Mouse (Mus musculus): ENCODE results near the gene Gm10320. TPM values are rescaled to one million over a fixed set of nuclear protein-coding genes. Genes with fewer than 3 reads are reported as not detected.

Gm10320 gene
- polyA plus RNA-seq, 1 experiment from 2014 or later, result 1.4 TPM

- Histone ChIP-seq H3K9me3 (ENCODE audit: control insufficient read depth, low read length) (no peaks in the 10 kb centered on the region; the same call in 1 of the 2 replicates), H3K27ac (replicated peaks; ENCODE audit: low read depth, low read length) (no peak overlapping the region), H3K4me2 (ENCODE audit: low read depth, severe bottlenecking) (no peak overlapping the region), H3K4me3 (ENCODE audit: low read depth, low read length) (no peak overlapping the region), H3K36me3 (ENCODE audit: control insufficient read depth, insufficient read depth, low read length) (no peaks in the 10 kb centered on the region), H3K9ac (ENCODE audit: low read length) (no peak overlapping the region), H3K4me1 (ENCODE audit: control insufficient read depth, insufficient read depth, low read length) (no peaks in the 10 kb centered on the region), H3K27me3 (ENCODE audit: control insufficient read depth, insufficient read depth, low read length) (no peaks in the 10 kb centered on the region)
- ATAC-seq (ENCODE audit: insufficient number of reproducible peaks, low FRiP score, low TSS enrichment, low read depth), result no peak
- 58% methylated on average over 4 of the region's 4 CpGs for WGBS
- DNase-seq (ENCODE audit: low spot score), result no peak
Observed at GRCm38 (mm10) chr13:98453146-98453545, 38.7 kb downstream of the Gm10320 start.

DNA sequence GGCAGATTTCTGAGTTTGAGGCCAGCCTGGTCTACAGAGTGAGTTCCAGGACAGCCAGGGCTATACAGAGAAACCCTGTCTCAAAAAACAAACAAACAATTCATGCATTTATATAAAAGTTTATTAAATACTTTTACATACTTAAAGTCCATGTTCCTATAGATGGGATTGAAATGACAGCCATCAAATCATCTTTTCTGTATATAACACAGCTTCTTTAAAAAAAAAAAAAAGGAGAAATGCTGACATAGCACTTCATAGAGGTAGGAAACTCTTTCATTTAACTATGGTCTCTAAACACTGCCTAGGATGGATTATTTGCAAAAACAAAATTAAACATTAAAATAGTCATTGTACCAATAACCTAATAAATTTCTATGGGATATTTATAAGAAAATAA, 43.1 kb downstream of the Gm10320 start:
- no peak overlapping the region for H3K4me2 ChIP-seq (ENCODE audit: low read depth, severe bottlenecking)
- no peaks in the 10 kb centered on the region for H3K36me3 ChIP-seq (ENCODE audit: control insufficient read depth, insufficient read depth, low read length)
- no peak overlapping the region for H3K9ac ChIP-seq (ENCODE audit: low read length)
- no peak for DNase-seq (ENCODE audit: low spot score)
- H3K4me1 ChIP-seq (ENCODE audit: control insufficient read depth, insufficient read depth, low read length), result no peaks in the 10 kb centered on the region
- no peak for ATAC-seq (ENCODE audit: insufficient number of reproducible peaks, low FRiP score, low TSS enrichment, low read depth)
- H3K9me3 ChIP-seq (ENCODE audit: control insufficient read depth, low read length), result no peaks in the 10 kb centered on the region; the same call in 1 of the 2 replicates
- H3K27ac ChIP-seq (replicated peaks; ENCODE audit: low read depth, low read length), result no peak overlapping the region
- H3K4me3 ChIP-seq (ENCODE audit: low read depth, low read length), result no peak overlapping the region
- H3K27me3 ChIP-seq (ENCODE audit: control insufficient read depth, insufficient read depth, low read length), result no peaks in the 10 kb centered on the region

DNA sequence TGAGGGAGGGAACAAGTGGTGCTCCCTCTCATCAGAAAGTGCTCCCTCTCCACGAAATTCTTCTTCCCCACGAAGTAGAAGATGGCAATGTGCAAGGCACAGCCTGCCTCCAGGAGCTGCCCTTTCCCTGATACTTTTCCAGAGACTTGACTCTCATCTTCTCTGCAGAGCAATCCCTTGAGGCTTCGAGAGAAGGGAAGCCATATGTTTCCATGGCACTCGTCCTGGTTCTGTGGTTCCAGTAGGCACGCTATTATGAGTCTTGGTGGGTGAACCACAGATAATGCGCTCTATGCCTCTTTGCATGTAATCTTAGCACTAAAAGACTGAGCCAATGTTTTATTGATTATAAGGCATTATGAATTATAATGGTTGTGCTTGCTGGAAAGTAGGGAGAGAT, 44.1 kb downstream of the Gm10320 start:
- no peak overlapping the region for H3K4me3 ChIP-seq (ENCODE audit: low read depth, low read length)
- no peak for ATAC-seq (ENCODE audit: insufficient number of reproducible peaks, low FRiP score, low TSS enrichment, low read depth)
- no peak overlapping the region for H3K4me2 ChIP-seq (ENCODE audit: low read depth, severe bottlenecking)
- no peaks in the 10 kb centered on the region for H3K36me3 ChIP-seq (ENCODE audit: control insufficient read depth, insufficient read depth, low read length)
- H3K27ac ChIP-seq (replicated peaks; ENCODE audit: low read depth, low read length), result no peak overlapping the region
- H3K9me3 ChIP-seq (ENCODE audit: control insufficient read depth, low read length), result no peaks in the 10 kb centered on the region; the same call in 1 of the 2 replicates
- WGBS, result 80% methylated on average over 6 of the region's 6 CpGs
- H3K27me3 ChIP-seq (ENCODE audit: control insufficient read depth, insufficient read depth, low read length), result no peaks in the 10 kb centered on the region
- no peaks in the 10 kb centered on the region for H3K4me1 ChIP-seq (ENCODE audit: control insufficient read depth, insufficient read depth, low read length)
- no peak for DNase-seq (ENCODE audit: low spot score)
- H3K9ac ChIP-seq (ENCODE audit: low read length), result no peak overlapping the region

GRCm38 (mm10) chr13:98445391-98446125, 46.2 kb downstream of the Gm10320 start:
- H3K4me1 ChIP-seq (ENCODE audit: control insufficient read depth, insufficient read depth, low read length), result no peaks in the 10 kb centered on the region
- no peaks in the 10 kb centered on the region for H3K36me3 ChIP-seq (ENCODE audit: control insufficient read depth, insufficient read depth, low read length)
- H3K4me2 ChIP-seq (ENCODE audit: low read depth, severe bottlenecking), result no peak overlapping the region
- H3K4me3 ChIP-seq (ENCODE audit: low read depth, low read length), result no peak overlapping the region
- DNase-seq (ENCODE audit: low spot score), result no peak
- no peak for ATAC-seq (ENCODE audit: insufficient number of reproducible peaks, low FRiP score, low TSS enrichment, low read depth)
- H3K9me3 ChIP-seq (ENCODE audit: control insufficient read depth, low read length), result no peaks in the 10 kb centered on the region; the same call in 1 of the 2 replicates
- H3K27me3 ChIP-seq (ENCODE audit: control insufficient read depth, insufficient read depth, low read length), result no peaks in the 10 kb centered on the region
- H3K9ac ChIP-seq (ENCODE audit: low read length), result no peak overlapping the region
- WGBS, result 95% methylated on average over 7 of the region's 7 CpGs
- no peak overlapping the region for H3K27ac ChIP-seq (replicated peaks; ENCODE audit: low read depth, low read length)

DNA sequence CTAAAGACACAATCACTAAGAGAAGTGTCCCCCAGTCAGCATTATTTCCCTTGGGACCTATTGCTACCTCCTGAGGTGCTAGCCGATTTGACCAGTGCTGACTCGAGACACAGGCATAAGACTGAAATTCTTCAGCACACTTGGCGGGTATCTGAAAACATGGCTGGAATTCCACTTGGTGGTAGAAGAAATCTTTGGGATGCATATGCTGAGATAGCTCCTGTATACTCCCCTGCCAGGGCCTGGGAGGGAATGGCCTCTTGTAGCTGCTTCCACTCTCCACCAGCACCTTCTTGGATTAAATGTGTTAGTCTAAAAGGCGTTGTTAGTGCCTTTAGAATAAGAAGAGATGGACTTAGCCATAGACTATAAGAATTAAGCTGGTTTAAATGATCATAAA, 50.8 kb downstream of the Gm10320 start:
- ATAC-seq (ENCODE audit: insufficient number of reproducible peaks, low FRiP score, low TSS enrichment, low read depth) (no peak), DNase-seq (ENCODE audit: low spot score) (no peak)
- Histone ChIP-seq H3K27ac (replicated peaks; ENCODE audit: low read depth, low read length) (no peak overlapping the region), H3K4me1 (ENCODE audit: control insufficient read depth, insufficient read depth, low read length) (no peaks in the 10 kb centered on the region), H3K27me3 (ENCODE audit: control insufficient read depth, insufficient read depth, low read length) (no peaks in the 10 kb centered on the region), H3K9me3 (ENCODE audit: control insufficient read depth, low read length) (no peaks in the 10 kb centered on the region; the same call in 1 of the 2 replicates), H3K9ac (ENCODE audit: low read length) (no peak overlapping the region), H3K4me2 (ENCODE audit: low read depth, severe bottlenecking) (no peak overlapping the region), H3K4me3 (ENCODE audit: low read depth, low read length) (no peak overlapping the region), H3K36me3 (ENCODE audit: control insufficient read depth, insufficient read depth, low read length) (no peaks in the 10 kb centered on the region)
- WGBS, result 83% methylated on average over 4 of the region's 4 CpGs

- DNase-seq (ENCODE audit: low spot score) (peak; percentile 39), ATAC-seq (ENCODE audit: insufficient number of reproducible peaks, low FRiP score, low TSS enrichment, low read depth) (no peak)
- H3K4me3 ChIP-seq (ENCODE audit: low read depth, low read length), result no peak overlapping the region
- no peak overlapping the region for H3K4me2 ChIP-seq (ENCODE audit: low read depth, severe bottlenecking)
- no peaks in the 10 kb centered on the region; the same call in 1 of the 2 replicates for H3K9me3 ChIP-seq (ENCODE audit: control insufficient read depth, low read length)
- H3K4me1 ChIP-seq (ENCODE audit: control insufficient read depth, insufficient read depth, low read length), result no peaks in the 10 kb centered on the region
- H3K36me3 ChIP-seq (ENCODE audit: control insufficient read depth, insufficient read depth, low read length), result no peaks in the 10 kb centered on the region
- no peak overlapping the region for H3K27ac ChIP-seq (replicated peaks; ENCODE audit: low read depth, low read length)
- no peaks in the 10 kb centered on the region for H3K27me3 ChIP-seq (ENCODE audit: control insufficient read depth, insufficient read depth, low read length)
- WGBS, result 42% methylated on average over 13 of the region's 13 CpGs
- H3K9ac ChIP-seq (ENCODE audit: low read length), result no peak overlapping the region
Observed at GRCm38 (mm10) chr13:98440293-98440952, 51.4 kb downstream of the Gm10320 start.

Other genes starting within 250 kb of the Gm10320 start
- gene Utp15, start 229.0 kb downstream of the Gm10320 start, polyA plus RNA-seq (2014; fragmentation: Nextera tagmentation; extraction: Ambion mirVana), result 45.4 and 49.7 TPM in 2 replicates
- gene Ankra2, start 228.9 kb downstream of the Gm10320 start, polyA plus RNA-seq (2014; fragmentation: Nextera tagmentation; extraction: Ambion mirVana), result 17.3 and 18.4 TPM in 2 replicates
- gene Gm21976, start 212.1 kb downstream of the Gm10320 start, polyA plus RNA-seq (2014; fragmentation: Nextera tagmentation; extraction: Ambion mirVana), result not detected in 2 replicates
- gene Btf3, start 175.0 kb downstream of the Gm10320 start, polyA plus RNA-seq (2014; fragmentation: Nextera tagmentation; extraction: Ambion mirVana), result 812 and 826 TPM in 2 replicates
- 0.05 and 0.07 TPM in 2 replicates for gene Foxd1, start 137.8 kb downstream of the Gm10320 start, polyA plus RNA-seq (2014; fragmentation: Nextera tagmentation; extraction: Ambion mirVana)
- gene Tmem174, start 145.4 kb upstream of the Gm10320 start, polyA plus RNA-seq (2014; fragmentation: Nextera tagmentation; extraction: Ambion mirVana), result not detected in 2 replicates
- gene Tmem171, start 202.8 kb upstream of the Gm10320 start, polyA plus RNA-seq (2014; fragmentation: Nextera tagmentation; extraction: Ambion mirVana), result not detected in 2 replicates